Mouse (Mus musculus) C2C12 (cell line): ENCODE results near the gene Vps13d.

Source experiments
- CEBPB ChIP-seq: IDR thresholded peaks from one replicate; pipeline ENCODE4 v1.6.1; 2011; ENCODE audit warnings: low read depth, mild to moderate bottlenecking, control low read depth, moderate library complexity
- CTCF ChIP-seq: IDR thresholded peaks from one replicate; pipeline ENCODE4 v1.5.1; 2011; ENCODE audit not compliant: control insufficient read depth, insufficient read depth, insufficient read length
- FOSL1 ChIP-seq: IDR thresholded peaks from one replicate; pipeline ENCODE4 v1.8.0; 2011; ENCODE audit warnings: mild to moderate bottlenecking, low read length; ENCODE audit not compliant: poor library complexity, insufficient read depth, severe bottlenecking
- MAX ChIP-seq: IDR thresholded peaks from one replicate; pipeline ENCODE4 v1.6.1; 2011; ENCODE audit warnings: mild to moderate bottlenecking, control low read depth
- MYOD1 ChIP-seq: IDR thresholded peaks from one replicate; pipeline ENCODE4 v1.6.1; 2011; ENCODE audit warnings: low read depth; ENCODE audit not compliant: control insufficient read depth, insufficient read length
- MYOG ChIP-seq: IDR thresholded peaks from one replicate; pipeline ENCODE4 v1.6.1; 2011; ENCODE audit not compliant: control insufficient read depth, insufficient read length; ENCODE audit errors: extremely low read depth
- USF1 ChIP-seq: IDR thresholded peaks from one replicate; pipeline ENCODE4 v1.6.1; 2011; ENCODE audit warnings: low read depth, mild to moderate bottlenecking, control low read depth, moderate library complexity

DNA sequence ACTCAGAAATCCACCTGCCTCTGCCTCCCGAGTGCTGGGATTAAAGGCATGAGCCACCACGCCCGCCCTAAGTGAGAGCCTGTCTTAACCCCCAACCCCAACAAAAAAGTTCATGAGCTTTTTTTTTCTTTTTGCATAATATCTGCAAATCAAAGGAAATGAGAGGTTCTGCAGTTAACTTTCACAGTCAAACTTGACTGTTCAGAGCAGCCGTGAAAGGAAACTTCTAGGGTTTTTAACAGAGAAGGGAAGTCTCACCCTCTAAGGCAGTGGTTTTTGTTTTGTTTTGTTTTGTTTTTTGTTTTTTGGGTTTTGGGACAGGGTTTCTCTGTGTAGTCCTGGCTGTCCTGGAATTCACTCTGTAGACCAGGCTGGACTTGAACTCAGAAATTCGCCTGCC lies 15.8 kb upstream of the Vps13d start:
- TF ChIP-seq CTCF (no peak), CEBPB (no peak), MAX (no peak), FOSL1 (no peak), USF1 (no peak), MYOD1 (no peak), MYOG (no peak)
